Mouse (Mus musculus): Measurements from ENCODE around the gene Hsp90ab1.

Hsp90ab1 gene

DNA sequence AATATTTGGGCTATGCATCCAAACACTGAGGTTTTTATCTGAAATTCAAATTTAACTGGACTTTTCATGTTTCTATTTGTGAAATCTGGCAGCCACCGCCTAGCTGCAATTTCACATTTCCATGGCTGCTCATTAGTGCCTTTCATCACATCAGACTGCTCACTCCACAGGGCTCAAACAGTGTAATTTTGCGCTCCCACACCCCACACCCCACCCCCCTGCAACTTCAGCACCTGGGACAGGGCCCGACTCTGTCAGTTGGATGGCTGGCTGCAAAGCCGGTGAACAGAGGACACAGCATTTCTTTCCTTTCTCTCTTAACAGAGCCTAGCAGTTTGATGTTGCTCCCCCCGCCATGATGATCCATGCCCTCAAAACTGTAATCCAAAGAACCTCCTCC is 36.8 kb downstream of the Hsp90ab1 start:
- no peak for DNase-seq

DNA sequence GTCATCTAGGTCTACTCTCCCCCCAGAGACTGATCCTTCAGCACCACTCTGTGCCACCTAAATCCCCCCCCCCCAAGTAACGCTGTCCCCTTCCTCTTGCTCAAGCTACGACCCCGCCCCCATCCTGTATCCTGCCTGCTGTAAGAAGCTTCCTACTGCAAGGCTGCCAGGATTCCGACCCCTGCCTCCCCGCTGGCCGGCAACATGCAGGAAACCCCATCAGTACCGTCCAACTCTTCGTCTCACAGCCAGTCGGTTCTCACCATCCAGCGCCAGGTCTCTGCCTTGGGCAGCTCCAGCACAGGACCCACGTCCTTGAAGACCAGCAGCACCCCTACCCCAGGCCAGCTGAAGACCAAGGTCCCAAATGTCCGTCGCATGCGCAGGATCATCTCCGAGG is 40.2 kb downstream of the Hsp90ab1 start:
- no peak for DNase-seq

DNA sequence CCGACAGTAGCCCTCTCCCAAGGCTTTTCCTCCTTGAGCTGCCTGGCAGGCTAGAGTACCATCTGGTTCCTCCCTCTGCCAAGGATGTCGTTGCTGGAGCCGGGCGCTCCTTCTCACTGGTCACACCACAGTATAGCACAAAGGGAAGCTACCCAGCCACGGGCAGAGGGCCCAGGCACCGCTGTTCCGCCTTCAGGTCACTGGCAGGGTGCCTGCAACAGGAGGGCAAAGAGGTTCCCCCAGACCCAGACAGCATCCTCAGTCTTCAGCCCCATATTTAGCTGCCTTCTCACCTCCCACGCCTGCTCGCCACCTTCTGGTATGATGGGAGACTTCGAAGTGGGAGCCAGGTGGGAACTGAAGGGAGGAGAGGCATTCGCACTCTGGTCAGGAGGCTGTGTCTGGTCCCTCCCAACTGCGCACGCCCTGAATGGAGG is 42.7 kb downstream of the Hsp90ab1 start:
- peak; percentile 70 for DNase-seq

DNA sequence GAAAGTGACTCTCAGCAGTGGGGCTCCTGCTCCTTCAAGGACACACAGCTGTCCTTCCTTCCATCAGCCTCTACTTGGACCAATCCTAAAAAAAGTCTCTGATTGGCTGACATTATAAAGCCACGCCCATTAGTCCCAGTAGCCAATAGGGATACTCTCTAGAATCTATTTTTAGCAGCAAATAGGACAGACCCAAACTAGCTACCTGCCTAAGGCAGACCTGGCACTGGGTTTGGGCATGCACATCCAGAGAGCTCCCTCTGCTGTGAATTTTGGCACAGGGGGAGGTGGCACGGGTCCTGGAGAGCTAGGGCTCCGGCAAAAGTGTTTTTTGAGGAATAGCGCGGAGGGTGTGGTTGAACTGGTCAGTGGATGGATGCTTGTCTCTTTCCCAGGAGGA is 46.5 kb downstream of the Hsp90ab1 start:
- DNase-seq: no peak

DNA sequence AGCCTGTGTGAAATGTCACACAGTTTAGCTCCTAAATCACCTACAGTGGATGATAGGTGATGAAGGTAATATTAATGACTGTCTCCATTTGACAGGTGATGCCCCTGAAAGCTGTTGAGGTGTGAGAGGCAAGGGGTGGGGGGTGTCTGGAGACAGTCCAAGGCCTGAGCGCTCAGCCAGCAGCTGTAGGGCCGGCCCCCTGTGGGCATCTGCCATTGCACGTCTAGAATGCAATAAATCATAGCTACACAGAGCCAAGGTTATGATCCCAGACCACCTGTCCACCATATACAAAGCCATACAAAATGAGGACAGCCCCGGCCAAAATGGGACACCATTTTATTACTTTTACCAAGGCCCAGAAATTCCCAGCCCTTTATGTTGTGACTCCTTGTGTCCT is 48.1 kb downstream of the Hsp90ab1 start:
- DNase-seq: no peak

DNA sequence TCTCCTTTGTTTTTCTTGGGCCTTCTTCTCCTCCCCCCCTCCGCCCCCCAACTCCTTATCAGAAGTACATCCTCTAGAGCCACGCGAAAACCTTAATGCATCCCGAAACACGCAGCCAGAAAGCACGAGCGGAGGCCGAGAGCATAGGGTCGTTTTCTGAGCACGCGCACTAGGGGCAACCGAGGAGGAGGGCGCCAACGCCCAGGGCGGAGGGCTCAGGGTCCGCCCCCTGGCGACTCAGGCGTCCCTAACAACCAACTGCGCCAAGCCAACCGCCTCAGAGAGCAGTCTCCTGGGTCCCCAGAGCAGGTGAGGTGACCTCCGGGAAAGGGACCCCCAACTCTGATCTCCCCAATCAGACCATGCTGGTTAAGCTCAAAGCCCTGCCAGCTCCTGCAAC is 49.8 kb downstream of the Hsp90ab1 start, which contains the start of gene Tcte1:
Gene Tcte1 (plus strand): TSS at position 172 of the 400 bp plus-strand sequence.
- DNase-seq: no peak

DNA sequence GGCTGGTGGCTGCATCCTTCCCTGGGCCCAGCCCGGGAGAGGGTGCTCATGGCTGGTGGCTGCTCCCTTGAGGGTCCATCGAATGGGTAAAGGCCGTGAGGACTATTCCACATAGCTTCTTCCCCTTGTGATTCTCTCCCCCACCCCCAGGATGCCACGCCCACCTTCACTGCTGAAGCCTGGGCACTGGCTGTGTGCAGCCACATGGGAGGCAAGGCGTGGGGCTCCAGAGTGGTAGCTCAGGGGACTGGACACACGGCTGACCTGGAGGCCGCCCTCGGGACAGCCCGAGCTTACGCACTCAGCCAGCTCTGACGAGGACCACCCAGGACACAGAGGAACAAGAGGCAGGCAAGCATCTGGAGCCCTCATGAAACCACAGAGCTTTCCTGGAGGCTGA is 52.9 kb downstream of the Hsp90ab1 start:
- no peak for DNase-seq

DNA sequence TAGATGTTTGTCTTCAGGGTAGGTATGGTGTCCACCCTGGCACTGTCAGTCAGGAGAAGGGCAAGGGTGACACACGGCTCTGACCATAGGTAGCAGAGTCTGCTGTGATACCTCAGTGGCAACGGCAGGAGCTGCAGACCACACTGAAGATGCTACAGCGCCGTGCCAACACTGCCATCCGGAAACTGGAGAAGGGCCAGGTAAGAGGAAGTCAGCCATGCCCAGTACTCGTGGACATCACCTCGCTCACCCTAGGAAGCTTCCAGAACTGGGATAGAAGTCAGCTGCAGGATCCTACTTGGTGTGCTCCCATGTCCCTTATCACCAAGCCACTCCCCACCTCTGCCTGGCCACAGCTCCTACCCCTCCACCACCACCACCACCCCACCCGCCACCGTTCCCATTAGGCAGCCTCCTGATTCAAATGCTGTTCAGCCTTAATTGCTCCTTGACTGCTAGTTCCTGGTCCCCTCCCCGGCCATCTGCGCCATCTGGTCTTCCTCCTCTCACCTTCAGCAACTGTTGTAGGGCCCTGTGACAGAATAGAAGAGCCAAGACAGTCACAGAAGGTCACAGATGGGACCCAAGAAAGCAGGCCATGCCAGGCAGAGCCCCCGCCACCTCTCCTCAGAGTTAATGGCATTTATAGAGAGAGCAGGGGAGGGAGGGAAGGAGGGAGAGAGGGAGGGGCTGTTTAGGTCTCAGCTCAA is 54.1 kb downstream of the Hsp90ab1 start:
- no peak for DNase-seq
